Mouse (Mus musculus) hindlimb bud, embryonic 11.5 days (tissue): ENCODE measurements around the gene 2210407C18Rik.
A peak's percentile ranks its signal among the peaks of the same experiment; 100 is the strongest.

Experiments used
- DNase-seq: peaks from one replicate; pipeline ENCODE4 v3.0.0-alpha.2; 2012; ENCODE audit warnings: low read depth, low spot score; ENCODE audit errors: extremely low spot score

2210407C18Rik gene

GRCm38 (mm10) chr11:58602800-58603560, 12.9 kb downstream of the 2210407C18Rik start:
- DNase-seq: no peak

GRCm38 (mm10) chr11:58602062-58602461, 13.8 kb downstream of the 2210407C18Rik start:
- no peak for DNase-seq

GRCm38 (mm10) chr11:58597837-58598236, 18.0 kb downstream of the 2210407C18Rik start:
- no peak for DNase-seq

- DNase-seq: no peak
Observed at GRCm38 (mm10) chr11:58594814-58595213, 21.1 kb downstream of the 2210407C18Rik start, which contains the start of gene Olfr324. Gene Olfr324 (plus strand): TSS chr11:58595114.

- no peak for DNase-seq
Observed at GRCm38 (mm10) chr11:58588620-58589250, 27.1 kb downstream of the 2210407C18Rik start.

- peak; percentile 39 for DNase-seq
Observed at GRCm38 (mm10) chr11:58587898-58588348, 28.0 kb downstream of the 2210407C18Rik start.

- no peak for DNase-seq
Observed at GRCm38 (mm10) chr11:58578636-58579035, 37.2 kb downstream of the 2210407C18Rik start.

- no peak for DNase-seq
Observed at GRCm38 (mm10) chr11:58577430-58577829, 38.4 kb downstream of the 2210407C18Rik start, which contains the start of gene Olfr325. Gene Olfr325 (plus strand): TSS chr11:58577730.

- no peak for DNase-seq
Observed at GRCm38 (mm10) chr11:58570405-58570804, 45.5 kb downstream of the 2210407C18Rik start, which contains the start of gene Olfr224. Gene Olfr224 (minus strand): TSS chr11:58570553.
